Mouse (Mus musculus): Measurements from ENCODE around the gene Jagn1.

DNA sequence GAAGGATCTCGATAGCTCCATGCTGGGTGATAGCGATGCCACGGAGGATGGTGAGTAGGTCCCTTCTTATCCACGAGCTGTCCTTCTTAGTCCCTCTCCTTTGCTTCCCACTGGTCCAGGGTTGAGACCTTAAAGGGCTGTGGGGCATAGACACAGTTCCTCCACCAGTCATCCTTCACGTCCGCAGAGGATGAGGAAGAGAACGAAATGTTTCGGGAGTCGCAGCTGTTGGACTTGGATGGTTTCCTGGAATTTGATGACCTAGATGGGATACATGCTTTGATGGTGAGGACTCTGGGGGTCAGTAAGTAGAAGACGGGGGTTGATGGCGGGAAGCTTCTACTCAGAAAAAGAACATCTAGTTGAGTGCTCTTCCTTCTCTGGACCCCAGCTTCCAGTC, 47.6 kb upstream of the Jagn1 start:
- TF ChIP-seq POLR2A (IDR thresholded peaks at IDR 0.05; ENCODE audit: borderline replicate concordance, low read depth, low read length) (no peak), CTCF (IDR thresholded peaks at IDR 0.05; ENCODE audit: low read depth, low read length) (no peak)

Measured in bone marrow macrophage, adult 2 months (primary cell).